Mouse (Mus musculus): ENCODE results near the gene Ptges3l. TPM values are rescaled to one million over a fixed set of nuclear protein-coding genes. Genes with fewer than 3 reads are reported as not detected.
"Not testable (repeated sequence)": the region's sequence is repeated elsewhere in the genome, so short reads cannot be mapped to it uniquely, and the experiment has no call there.

Gene Ptges3l
- polyA plus RNA-seq, 1 experiment: 1.9 TPM

DNA sequence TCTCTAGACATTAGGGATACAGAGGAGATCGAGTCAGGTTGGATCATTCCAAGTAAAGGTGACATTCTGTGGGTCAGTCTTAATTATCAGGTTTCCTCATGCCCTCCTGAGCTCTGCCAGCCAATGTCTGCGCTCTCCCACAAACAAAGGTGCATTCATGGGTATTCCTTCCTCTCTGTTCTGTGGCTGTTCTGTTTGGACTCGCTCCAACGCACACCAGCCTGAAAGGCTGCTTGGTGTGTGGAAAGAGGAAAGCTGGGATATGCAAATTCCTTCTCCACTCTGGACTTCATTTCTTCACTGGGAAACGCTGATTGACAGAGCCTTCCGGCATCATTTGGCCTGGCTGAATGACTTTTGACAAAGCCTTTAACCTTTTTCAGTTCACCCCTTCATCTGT, 29.6 kb upstream of the Ptges3l start:
- peak; percentile 86 for DNase-seq (ENCODE audit: low read depth)
- no peak for TF ChIP-seq CTCF (IDR thresholded peaks at IDR 0.05; ENCODE audit: borderline replicate concordance, extremely low read depth, insufficient read depth, insufficient read length)
- TF ChIP-seq POLR2A (IDR thresholded peaks at IDR 0.05; ENCODE audit: borderline replicate concordance, extremely low read depth, insufficient read depth, insufficient read length, poor library complexity, severe bottlenecking): no peak

- no peak for TF ChIP-seq POLR2A (IDR thresholded peaks at IDR 0.05; ENCODE audit: borderline replicate concordance, extremely low read depth, insufficient read depth, insufficient read length, poor library complexity, severe bottlenecking)
- no peak for TF ChIP-seq CTCF (IDR thresholded peaks at IDR 0.05; ENCODE audit: borderline replicate concordance, extremely low read depth, insufficient read depth, insufficient read length)
- DNase-seq (ENCODE audit: low read depth): no peak
These were observed 27.1 kb upstream of the Ptges3l start for GRCm38 (mm10) chr11:101452093-101452774.

DNA sequence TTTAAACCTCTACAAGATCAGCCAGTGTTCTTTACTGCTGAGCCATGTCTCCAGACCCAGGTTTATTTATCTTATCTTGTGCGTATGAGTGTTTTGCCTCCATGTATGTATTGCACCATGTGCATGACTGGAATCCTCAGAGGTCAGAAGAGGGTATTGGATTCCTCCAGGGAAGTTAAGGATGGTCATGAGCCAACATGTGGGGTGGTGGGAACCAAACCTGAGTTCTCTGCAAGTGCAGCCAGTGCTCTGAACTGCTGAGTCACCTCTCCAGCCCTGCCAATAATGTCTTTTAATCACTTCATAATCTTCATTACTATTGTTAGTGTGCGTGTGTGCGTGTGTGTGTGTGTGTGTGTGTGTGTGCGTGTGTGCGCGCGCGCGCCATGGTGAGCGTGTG, 26.4 kb upstream of the Ptges3l start:
- no peak for DNase-seq (ENCODE audit: low read depth)
- TF ChIP-seq POLR2A (IDR thresholded peaks at IDR 0.05; ENCODE audit: borderline replicate concordance, extremely low read depth, insufficient read depth, insufficient read length, poor library complexity, severe bottlenecking) (no peak), CTCF (IDR thresholded peaks at IDR 0.05; ENCODE audit: borderline replicate concordance, extremely low read depth, insufficient read depth, insufficient read length) (no peak)

DNA sequence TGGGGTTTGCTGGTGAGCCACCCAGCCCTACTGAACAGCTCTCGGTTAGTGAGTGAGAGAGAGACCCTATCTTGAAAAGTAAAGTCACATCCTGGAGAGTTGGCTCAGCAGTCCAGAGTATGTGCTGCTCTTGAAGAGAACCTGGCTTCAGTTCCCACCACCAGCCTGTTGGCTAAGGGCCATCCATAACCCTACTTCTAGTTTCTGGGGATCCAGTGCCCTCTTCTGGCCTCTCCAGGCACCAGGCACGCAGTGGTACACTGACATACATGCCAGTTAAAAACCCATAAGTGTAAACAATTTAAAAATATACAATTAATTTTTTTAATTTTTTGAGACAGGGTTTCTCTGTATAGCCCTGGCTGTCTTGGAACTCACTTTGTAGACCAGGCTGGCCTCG, 25.3 kb upstream of the Ptges3l start:
- TF ChIP-seq POLR2A (IDR thresholded peaks at IDR 0.05; ENCODE audit: borderline replicate concordance, extremely low read depth, insufficient read depth, insufficient read length, poor library complexity, severe bottlenecking) (no peak), CTCF (IDR thresholded peaks at IDR 0.05; ENCODE audit: borderline replicate concordance, extremely low read depth, insufficient read depth, insufficient read length) (peak; percentile 25; the same call in 1 of the 2 replicates)
- DNase-seq (ENCODE audit: low read depth): no peak

DNA sequence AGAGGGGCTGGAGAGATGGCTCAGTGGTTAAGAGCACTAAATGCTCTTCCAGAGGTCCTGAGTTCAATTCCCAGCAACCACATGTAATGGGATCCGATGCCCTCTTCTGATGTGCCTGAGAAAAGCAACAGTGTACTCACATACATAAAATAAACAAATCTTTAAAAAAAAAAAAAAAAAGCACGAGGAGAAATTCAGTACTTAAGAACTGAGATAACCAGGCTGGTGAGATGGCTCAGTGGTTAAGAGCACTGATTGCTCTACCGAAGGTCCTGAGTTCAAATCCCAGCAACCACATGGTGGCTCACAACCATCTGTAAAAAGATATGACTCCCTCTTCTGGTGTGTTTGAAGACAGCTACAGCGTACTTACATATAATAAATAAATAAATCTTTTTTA, 24.5 kb upstream of the Ptges3l start:
- not testable (repeated sequence) for DNase-seq (ENCODE audit: low read depth)

DNA sequence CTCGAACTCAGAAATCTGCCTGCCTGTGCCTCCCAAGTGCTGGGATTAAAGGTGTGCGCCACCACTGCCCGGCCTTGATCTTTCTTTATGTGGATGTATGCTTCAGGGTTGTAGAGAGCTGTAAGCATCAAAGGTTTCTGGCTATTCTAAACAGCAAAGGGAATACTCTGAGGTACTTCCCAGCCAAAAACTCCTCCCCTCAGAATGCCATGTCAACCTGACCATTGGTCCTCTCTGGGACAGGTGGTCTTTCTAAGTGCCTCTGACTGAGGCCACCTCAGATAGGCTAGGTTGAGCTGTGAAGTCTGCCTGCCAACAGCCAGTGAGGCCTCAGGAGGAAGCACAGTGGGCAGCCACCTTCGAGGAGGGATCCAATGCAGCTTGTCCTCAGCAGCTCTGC, 23.8 kb upstream of the Ptges3l start:
- TF ChIP-seq CTCF (IDR thresholded peaks at IDR 0.05; ENCODE audit: borderline replicate concordance, extremely low read depth, insufficient read depth, insufficient read length) (no peak), POLR2A (IDR thresholded peaks at IDR 0.05; ENCODE audit: borderline replicate concordance, extremely low read depth, insufficient read depth, insufficient read length, poor library complexity, severe bottlenecking) (no peak)
- DNase-seq (ENCODE audit: low read depth): no peak

DNA sequence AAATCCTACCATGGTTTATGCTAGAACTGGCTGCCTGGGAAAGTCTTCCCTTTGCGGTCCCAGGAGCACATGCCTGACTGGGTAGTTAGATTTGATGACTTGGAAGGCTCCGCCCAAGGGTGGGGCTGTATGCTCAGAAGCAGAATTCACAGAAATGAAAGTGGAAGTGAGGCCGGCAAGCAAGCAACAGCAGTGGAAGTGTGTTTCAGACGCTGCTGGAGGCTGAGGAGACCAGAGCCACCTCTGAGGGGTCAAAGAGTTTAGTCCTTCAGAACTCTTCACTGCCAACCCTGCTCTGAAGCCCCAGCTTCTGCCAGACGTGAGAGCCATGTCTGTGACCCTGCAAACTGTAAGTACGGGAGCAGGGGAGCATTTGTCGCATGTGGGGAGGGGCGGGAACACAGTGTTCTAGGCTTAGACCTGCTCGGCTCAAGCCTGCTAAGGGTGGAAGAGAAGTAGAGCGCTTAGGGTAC, 23.2 kb upstream of the Ptges3l start, which contains the start of gene Ifi35:
Ifi35 (plus strand) TSS at position 134 of the 473 bp plus-strand sequence.
- no peak for DNase-seq (ENCODE audit: low read depth)
- TF ChIP-seq CTCF (IDR thresholded peaks at IDR 0.05; ENCODE audit: borderline replicate concordance, extremely low read depth, insufficient read depth, insufficient read length): no peak
- no peak for TF ChIP-seq POLR2A (IDR thresholded peaks at IDR 0.05; ENCODE audit: borderline replicate concordance, extremely low read depth, insufficient read depth, insufficient read length, poor library complexity, severe bottlenecking)

- no peak for TF ChIP-seq CTCF (IDR thresholded peaks at IDR 0.05; ENCODE audit: borderline replicate concordance, extremely low read depth, insufficient read depth, insufficient read length)
- TF ChIP-seq POLR2A (IDR thresholded peaks at IDR 0.05; ENCODE audit: borderline replicate concordance, extremely low read depth, insufficient read depth, insufficient read length, poor library complexity, severe bottlenecking): no peak
- DNase-seq (ENCODE audit: low read depth): no peak
These were observed 22.7 kb upstream of the Ptges3l start for GRCm38 (mm10) chr11:101447786-101448185.

DNA sequence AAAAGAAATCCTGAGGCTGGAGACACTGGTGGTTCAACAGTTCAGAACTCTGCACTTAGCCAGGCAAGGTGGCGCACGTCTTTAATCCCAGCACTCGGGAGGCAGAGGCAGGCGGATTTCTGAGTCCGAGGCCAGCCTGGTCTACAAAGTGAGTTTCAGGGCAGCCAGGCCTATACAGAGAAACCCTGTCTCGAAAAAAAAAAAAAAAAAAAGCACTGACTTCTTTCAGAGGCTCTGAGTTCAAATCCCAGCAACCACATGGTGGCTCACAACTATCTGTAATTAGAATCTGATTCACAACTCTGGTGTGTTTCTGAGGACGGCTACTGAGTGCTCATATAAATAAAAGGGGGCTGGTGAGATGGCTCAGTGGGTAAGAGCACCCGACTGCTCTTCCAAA, 21.7 kb upstream of the Ptges3l start:
- DNase-seq (ENCODE audit: low read depth): not testable (repeated sequence)

- TF ChIP-seq POLR2A (IDR thresholded peaks at IDR 0.05; ENCODE audit: borderline replicate concordance, extremely low read depth, insufficient read depth, insufficient read length, poor library complexity, severe bottlenecking) (no peak), CTCF (IDR thresholded peaks at IDR 0.05; ENCODE audit: borderline replicate concordance, extremely low read depth, insufficient read depth, insufficient read length) (no peak)
- no peak for DNase-seq (ENCODE audit: low read depth)
These were observed 21.2 kb upstream of the Ptges3l start for GRCm38 (mm10) chr11:101446319-101446718.

DNA sequence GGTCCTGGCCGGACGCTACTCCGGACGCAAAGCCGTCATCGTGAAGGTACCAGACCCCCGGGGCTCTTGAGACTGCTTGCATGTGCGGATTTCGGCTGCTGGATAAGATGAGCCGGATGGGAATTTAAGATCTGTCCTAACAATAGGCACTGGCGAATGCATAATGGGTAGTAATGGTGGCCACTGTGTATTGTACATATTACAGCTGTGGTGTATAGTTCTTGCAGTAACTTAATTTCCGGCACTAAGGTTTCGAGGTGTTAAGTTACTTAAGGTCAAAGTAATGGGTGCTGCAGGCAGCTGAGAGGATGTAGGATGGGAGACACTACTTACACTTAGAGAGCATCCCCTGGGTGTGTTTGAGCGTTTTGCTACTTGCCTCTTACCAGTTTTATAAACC, 17.6 kb upstream of the Ptges3l start:
- TF ChIP-seq CTCF (IDR thresholded peaks at IDR 0.05; ENCODE audit: borderline replicate concordance, extremely low read depth, insufficient read depth, insufficient read length) (no peak), POLR2A (IDR thresholded peaks at IDR 0.05; ENCODE audit: borderline replicate concordance, extremely low read depth, insufficient read depth, insufficient read length, poor library complexity, severe bottlenecking) (no peak)
- no peak for DNase-seq (ENCODE audit: low read depth)

DNA sequence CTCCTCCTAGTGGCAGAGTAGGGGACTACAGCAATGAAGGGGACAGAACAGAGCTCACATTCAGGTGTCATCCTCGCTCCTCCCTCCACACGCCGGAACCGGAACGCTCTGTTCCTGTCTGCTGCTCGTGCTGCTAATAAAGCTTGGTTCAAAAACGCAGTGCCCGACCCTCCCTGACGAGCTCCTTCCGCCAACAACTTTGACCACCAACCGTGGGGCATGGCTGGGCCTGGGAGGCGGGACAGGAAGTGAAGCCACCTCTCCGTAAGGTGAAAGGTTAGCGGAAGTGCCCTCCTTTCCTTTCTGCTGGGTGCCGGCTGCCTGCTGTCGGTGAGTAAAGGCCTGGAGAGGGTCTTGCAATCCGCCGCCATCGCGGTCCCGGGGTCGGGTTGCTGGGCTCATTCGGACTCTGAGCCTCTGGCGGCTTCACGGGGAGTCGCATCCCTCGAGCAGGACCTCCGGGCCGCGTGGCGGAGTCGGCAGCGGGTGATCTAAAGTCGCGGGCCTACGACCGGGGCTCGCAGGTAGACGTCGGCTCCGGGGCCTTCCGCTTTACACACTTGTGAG, 17.1 kb upstream of the Ptges3l start, which contains the start of gene Rpl27:
Rpl27 (plus strand) TSS at position 172 of the 567 bp plus-strand sequence.
- peak; percentile 100 for DNase-seq (ENCODE audit: low read depth)
- peak; percentile 77 for TF ChIP-seq CTCF (IDR thresholded peaks at IDR 0.05; ENCODE audit: borderline replicate concordance, extremely low read depth, insufficient read depth, insufficient read length)
- peak; percentile 66; the same call in 1 of the 2 replicates for TF ChIP-seq POLR2A (IDR thresholded peaks at IDR 0.05; ENCODE audit: borderline replicate concordance, extremely low read depth, insufficient read depth, insufficient read length, poor library complexity, severe bottlenecking)

- not testable (repeated sequence) for DNase-seq (ENCODE audit: low read depth)
These were observed 16.5 kb upstream of the Ptges3l start for GRCm38 (mm10) chr11:101441450-101442126.

DNA sequence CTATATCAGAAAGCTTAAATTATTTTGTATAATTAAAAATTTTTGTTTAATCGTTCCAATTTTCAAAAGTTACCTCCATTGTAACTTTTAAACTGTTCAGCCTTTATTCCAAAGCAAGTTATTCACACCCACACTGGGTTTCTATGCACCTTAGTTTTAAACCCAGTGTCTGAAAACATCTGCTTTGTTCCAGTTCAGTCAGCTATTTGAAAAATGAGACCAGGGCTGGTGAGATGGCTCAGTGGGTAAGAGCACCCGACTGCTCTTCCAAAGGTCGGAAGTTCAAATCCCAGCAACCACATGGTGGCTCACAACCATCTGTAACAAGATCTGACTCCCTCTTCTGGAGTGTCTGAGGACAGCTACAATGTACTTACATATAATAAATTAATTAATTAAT, 12.9 kb upstream of the Ptges3l start:
- DNase-seq (ENCODE audit: low read depth): not testable (repeated sequence)
